Mouse (Mus musculus): ENCODE measurements around the gene Fmr1. TPM values are rescaled to one million over a fixed set of nuclear protein-coding genes. Genes with fewer than 3 reads are reported as not detected.
"Not testable (repeated sequence)": the region's sequence is repeated elsewhere in the genome, so short reads cannot be mapped to it uniquely, and the experiment has no call there.

The Fmr1 gene
- 47.8 and 54.4 TPM in 2 replicates for total RNA-seq (2021)
- long read RNA-seq, full-length matches to known transcripts, result 27 of 62 reads
- long read RNA-seq, partial matches to known transcripts, result 4 of 62 reads
- long read RNA-seq, other reads (novel, unspliced or antisense), result 31 of 62 reads

- peak; percentile 97 for DNase-seq
Measured at GRCm38 (mm10) chrX:68678333-68678740, at the start of gene Fmr1. Fmr1 (plus strand) TSS chrX:68678541.

- no peak for DNase-seq
Measured at GRCm38 (mm10) chrX:68641603-68642002, 36.7 kb upstream of the Fmr1 start.

- peak; percentile 3 for DNase-seq
Measured at GRCm38 (mm10) chrX:68645154-68645919, 33.0 kb upstream of the Fmr1 start.

- DNase-seq, result no peak
Measured at GRCm38 (mm10) chrX:68677508-68677907, 833 bp upstream of the Fmr1 start.

- peak; percentile 48 for DNase-seq
Measured at GRCm38 (mm10) chrX:68678815-68679486, 610 bp downstream of the Fmr1 start.

- no peak for DNase-seq
Measured at GRCm38 (mm10) chrX:68684706-68685105, 6.4 kb downstream of the Fmr1 start.

- not testable (repeated sequence) for DNase-seq
Measured at GRCm38 (mm10) chrX:68691936-68692335, 13.6 kb downstream of the Fmr1 start.

- DNase-seq, result no peak
Measured at GRCm38 (mm10) chrX:68736902-68737301, 58.6 kb downstream of the Fmr1 start.

- DNase-seq, result no peak
Measured at GRCm38 (mm10) chrX:68740088-68740487, 61.7 kb downstream of the Fmr1 start.

GRCm38 (mm10) chrX:68761606-68762005 is 83.3 kb downstream of the Fmr1 start, which contains the start of gene Fmr1nb:
Fmr1nb (plus strand) TSS chrX:68761839.
- DNase-seq, result no peak

Other genes with a start within 250 kb of the Fmr1 start
- not detected in 2 replicates for gene Fmr1nb, start 83.3 kb downstream of the Fmr1 start, total RNA-seq (2021)
- gene Gm14698, start 142.6 kb downstream of the Fmr1 start, total RNA-seq (2021), result 1.0 and 3.1 TPM in 2 replicates
- gene Gm6812, start 214.5 kb downstream of the Fmr1 start, total RNA-seq (2021), result not detected in 2 replicates

Measured in adrenal gland, postnatal 25 days (tissue).